Mouse (Mus musculus) neural tube, embryonic 14.5 days (tissue): Measurements from ENCODE around the gene Hmgcs1. TPM values are rescaled to one million over a fixed set of nuclear protein-coding genes. Genes with fewer than 3 reads are reported as not detected.
"Not testable (repeated sequence)": the region's sequence is repeated elsewhere in the genome, so short reads cannot be mapped to it uniquely, and the experiment has no call there.

ENCODE experiments used
- ATAC-seq: fragments of 200-750 bp; cut with Nextera tagmentation; 2 replicates; pipeline ENCODE4 v1.8.0; 2017; ENCODE audit warnings: low read depth, mild to moderate bottlenecking, moderate TSS enrichment, moderate library complexity
- H3K27ac ChIP-seq: fragments of 300-500 bp; sonication (generic); 2 replicates; pipeline ENCODE4 v1.5.1; 2014; ENCODE audit warnings: low read depth, mild to moderate bottlenecking, control low read depth, low read length, moderate library complexity, mixed read lengths
- H3K27me3 ChIP-seq: fragments of 300-500 bp; sonication (generic); 2 replicates; pipeline ENCODE4 v1.6.1; 2014; ENCODE audit warnings: low read length; ENCODE audit not compliant: control insufficient read depth, insufficient read depth
- H3K36me3 ChIP-seq: fragments of 300-500 bp; sonication (generic); 2 replicates; pipeline ENCODE4 v1.6.1; 2014; ENCODE audit warnings: low read length, mixed read lengths; ENCODE audit not compliant: control insufficient read depth, insufficient read depth
- H3K4me1 ChIP-seq: fragments of 300-500 bp; sonication (generic); 2 replicates; pipeline ENCODE4 v1.6.1; 2014; ENCODE audit warnings: low read length; ENCODE audit not compliant: control insufficient read depth, insufficient read depth
- H3K4me2 ChIP-seq: fragments of 300-500 bp; sonication (generic); 2 replicates; pipeline ENCODE4 v1.6.1; 2014; ENCODE audit warnings: mild to moderate bottlenecking, low read depth, low read length, control low read depth
- H3K4me3 ChIP-seq: fragments of 300-500 bp; sonication (generic); 2 replicates; pipeline ENCODE4 v1.5.1; 2014; ENCODE audit warnings: low read depth, low read length, control low read depth, mixed read lengths
- H3K9ac ChIP-seq: fragments of 300-500 bp; sonication (generic); replicated peaks from 2 replicates; pipeline ENCODE4 v1.6.1; 2014; ENCODE audit warnings: low read depth, mild to moderate bottlenecking, control low read depth, low read length, mixed read lengths
- H3K9me3 ChIP-seq: fragments of 300-500 bp; sonication (generic); 2 replicates; pipeline ENCODE4 v1.6.1; 2016; ENCODE audit warnings: low read length; ENCODE audit not compliant: control insufficient read depth
- WGBS: fragments of 180-500 bp; shearing (Covaris S2); extraction: QIAGEN DNeasy Blood & Tissue Kit; methylation state at CpG from one replicate; pipeline ENCODE4 v1.1.7; 2014; 5-methylcytosine and 5-hydroxymethylcytosine counted together
- polyA plus RNA-seq: library from polyadenylated mRNA; unstranded; fragments of >200 nt; fragmentation: Nextera tagmentation; extraction: Ambion mirVana; gene quantifications from 2 replicates; pipeline ENCODE4 v1.2.1, GENCODE M21; 2014

The Hmgcs1 gene
- polyA plus RNA-seq, 1 experiment from 2014 or later, result 506 TPM

DNA sequence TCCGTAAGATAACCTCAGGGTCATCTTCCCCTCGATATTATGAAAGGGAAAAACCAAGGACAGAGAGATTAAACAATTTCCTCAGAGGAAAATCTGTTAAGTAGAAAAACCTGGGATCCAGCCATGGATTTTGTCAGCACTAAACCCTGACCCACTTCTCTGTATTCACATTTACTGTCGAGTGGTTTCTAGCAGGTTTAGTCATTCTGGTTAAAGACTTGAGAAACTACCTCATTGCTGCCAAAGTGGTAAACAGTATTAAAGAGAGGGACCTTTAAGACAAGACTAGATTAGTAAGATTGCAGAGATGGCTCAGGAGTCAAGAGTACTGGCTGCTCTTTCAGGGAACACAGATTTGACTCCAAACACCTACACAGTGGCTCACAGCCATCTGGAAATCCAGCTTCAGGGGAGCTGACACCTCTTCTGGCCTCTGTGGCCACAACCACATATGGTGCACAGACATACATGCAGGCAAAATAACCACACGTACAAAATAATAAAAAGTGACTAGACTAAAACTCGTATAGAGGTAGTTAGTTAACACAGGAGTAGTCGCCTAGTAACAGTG is 33.2 kb upstream of the Hmgcs1 start:
- Histone ChIP-seq H3K9ac (no peak overlapping the region), H3K4me1 (no peaks in the 10 kb centered on the region), H3K4me2 (no peak overlapping the region), H3K27me3 (no peaks in the 10 kb centered on the region), H3K27ac (no peak overlapping the region), H3K4me3 (no peak overlapping the region), H3K9me3 (no peaks in the 10 kb centered on the region), H3K36me3 (no peaks in the 10 kb centered on the region)
- ATAC-seq, result no peak
- 86% methylated on average over 6 of the region's 6 CpGs for WGBS

DNA sequence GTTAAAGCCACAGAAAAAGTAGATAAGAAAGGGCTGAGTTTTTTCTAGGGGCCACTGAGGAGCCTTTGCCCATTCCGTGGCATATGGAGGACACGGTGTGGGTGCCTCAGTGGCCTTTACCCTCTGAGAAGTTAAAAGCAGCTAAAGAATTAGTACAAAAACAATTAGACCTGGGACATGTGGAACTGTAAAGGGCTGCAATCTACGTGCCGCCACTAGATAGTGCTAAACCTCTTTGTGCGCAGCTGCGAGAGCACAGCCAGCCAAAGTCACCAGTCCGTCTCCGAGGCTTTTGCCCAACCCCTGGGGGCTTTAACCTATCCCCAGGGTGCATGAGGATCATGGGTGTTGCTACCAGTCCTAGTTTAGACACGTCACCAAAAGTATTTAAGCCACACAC is 28.8 kb upstream of the Hmgcs1 start:
- not testable (repeated sequence) for H3K9ac ChIP-seq, ATAC-seq

DNA sequence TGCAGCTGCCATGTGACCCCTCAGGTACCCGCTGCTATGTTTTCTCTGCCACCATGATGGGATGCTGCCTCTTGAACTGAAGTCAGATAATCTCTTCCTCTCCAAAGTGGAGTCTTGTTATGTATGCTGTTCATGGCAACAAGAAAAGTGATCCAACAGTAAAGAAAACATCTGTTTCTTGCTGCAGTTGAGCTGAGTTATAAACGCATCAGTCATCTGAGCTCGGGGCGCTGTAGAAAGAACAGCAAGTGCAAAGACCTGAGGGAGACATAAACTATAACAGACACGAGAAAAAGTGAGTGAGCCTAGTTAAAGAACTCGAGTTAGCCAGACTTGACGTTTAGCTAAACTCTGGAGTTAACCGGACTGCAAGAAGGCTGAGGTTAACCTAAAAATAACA is 11.4 kb upstream of the Hmgcs1 start:
- no peak overlapping the region for H3K4me3 ChIP-seq
- no peak overlapping the region for H3K9ac ChIP-seq
- no peaks in the 10 kb centered on the region for H3K9me3 ChIP-seq
- H3K27ac ChIP-seq, result no peak overlapping the region
- no peaks in the 10 kb centered on the region for H3K36me3 ChIP-seq
- no peak overlapping the region for H3K4me2 ChIP-seq
- no peaks in the 10 kb centered on the region for H3K27me3 ChIP-seq
- WGBS, result 68% methylated on average over 8 of the region's 8 CpGs
- no peaks in the 10 kb centered on the region for H3K4me1 ChIP-seq
- ATAC-seq, result no peak

More for the DNA sequence above, 28.8 kb upstream of the Hmgcs1 start:
- H3K27me3 ChIP-seq, H3K4me3 ChIP-seq, H3K4me1 ChIP-seq, H3K36me3 ChIP-seq, H3K4me2 ChIP-seq, H3K27ac ChIP-seq, H3K9me3 ChIP-seq: not testable (repeated sequence)
- WGBS, result 68% methylated on average over 4 of the region's 9 CpGs

DNA sequence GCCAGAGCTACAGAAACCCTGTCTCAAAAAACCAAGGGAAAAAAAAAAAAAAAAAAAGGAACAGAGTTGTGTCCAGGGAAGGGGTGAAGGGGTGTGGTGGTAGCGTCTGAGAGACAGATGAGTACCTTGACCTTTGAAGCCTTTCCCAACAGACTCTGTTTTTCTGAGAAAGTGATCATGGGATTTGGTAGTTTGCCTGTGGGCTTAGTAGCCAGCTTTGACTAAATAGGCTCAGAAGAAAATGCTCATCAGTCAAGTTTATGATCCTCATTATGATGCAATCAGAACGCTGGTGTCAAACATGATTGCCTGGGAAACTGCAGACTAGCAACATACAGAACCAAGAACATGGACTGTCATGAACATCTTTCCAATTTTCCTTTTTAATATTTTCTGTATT is 10.5 kb upstream of the Hmgcs1 start:
- no peaks in the 10 kb centered on the region for H3K9me3 ChIP-seq
- ATAC-seq, result no peak
- H3K36me3 ChIP-seq, result no peaks in the 10 kb centered on the region
- H3K4me2 ChIP-seq, result no peak overlapping the region
- no peaks in the 10 kb centered on the region for H3K4me1 ChIP-seq
- no peaks in the 10 kb centered on the region for H3K27me3 ChIP-seq
- H3K27ac ChIP-seq, result no peak overlapping the region
- H3K9ac ChIP-seq, result no peak overlapping the region
- WGBS, result 35% methylated on average over 2 of the region's 2 CpGs
- no peak overlapping the region for H3K4me3 ChIP-seq

GRCm38 (mm10) chr13:119681161-119681560 is 9.0 kb upstream of the Hmgcs1 start:
- H3K9me3 ChIP-seq, result no peaks in the 10 kb centered on the region
- H3K4me1 ChIP-seq, result no peaks in the 10 kb centered on the region
- H3K27ac ChIP-seq, result no peak overlapping the region
- no peaks in the 10 kb centered on the region for H3K36me3 ChIP-seq
- whole genome bisulfite sequencing, result 79% methylated on average over 3 of the region's 3 CpGs
- H3K4me2 ChIP-seq, result no peak overlapping the region
- H3K27me3 ChIP-seq, result no peaks in the 10 kb centered on the region
- no peak overlapping the region for H3K4me3 ChIP-seq
- no peak for ATAC-seq
- no peak overlapping the region for H3K9ac ChIP-seq

GRCm38 (mm10) chr13:119684416-119685177 is 5.6 kb upstream of the Hmgcs1 start:
- WGBS, result 67% methylated on average over 11 of the region's 11 CpGs
- Histone ChIP-seq H3K27ac (no peak overlapping the region), H3K4me3 (no peak overlapping the region), H3K4me2 (no peak overlapping the region), H3K4me1 (no peaks in the 10 kb centered on the region), H3K9ac (no peak overlapping the region), H3K27me3 (no peaks in the 10 kb centered on the region), H3K36me3 (no peaks in the 10 kb centered on the region), H3K9me3 (no peaks in the 10 kb centered on the region)
- no peak for ATAC-seq

GRCm38 (mm10) chr13:119689709-119690038 is 505 bp upstream of the Hmgcs1 start:
- Histone ChIP-seq H3K4me1 (peaks cover 3% of the 10 kb centered on the region; the same call in 1 of the 2 replicates), H3K27me3 (no peaks in the 10 kb centered on the region), H3K4me2 (peak overlapping the region; percentile 46), H3K9ac (no peak overlapping the region), H3K36me3 (no peaks in the 10 kb centered on the region), H3K9me3 (no peaks in the 10 kb centered on the region), H3K27ac (peak overlapping the region; percentile 60; the same call in 1 of the 2 replicates), H3K4me3 (peak overlapping the region; percentile 39)
- no peak for ATAC-seq
- WGBS, result 6% methylated on average over 5 of the region's 5 CpGs

- 2% methylated on average over 7 of the region's 7 CpGs for WGBS
Measured at GRCm38 (mm10) chr13:119690876-119691620, 869 bp downstream of the Hmgcs1 start.

DNA sequence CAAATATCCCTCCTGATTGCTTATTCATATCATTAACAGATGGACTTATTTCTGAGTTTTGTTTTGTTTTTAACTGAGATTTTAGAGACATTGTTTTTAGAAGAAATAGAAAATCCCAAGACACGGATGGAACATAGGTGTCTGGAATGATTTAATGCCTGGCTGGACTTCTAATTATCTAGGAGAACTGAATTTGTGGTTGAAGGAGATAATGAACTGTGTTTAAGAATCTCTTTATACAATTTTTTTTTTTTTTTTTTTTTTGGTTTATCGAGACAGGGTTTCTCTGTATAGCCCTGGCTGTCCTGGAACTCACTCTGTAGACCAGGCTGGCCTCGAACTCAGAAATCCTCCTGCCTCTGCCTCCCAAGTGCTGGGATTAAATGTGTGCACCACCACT is 1.8 kb downstream of the Hmgcs1 start:
- not testable (repeated sequence) for ATAC-seq, H3K9me3 ChIP-seq, H3K27me3 ChIP-seq, H3K36me3 ChIP-seq, H3K27ac ChIP-seq
- peak overlapping the region; percentile 89; the same call in 1 of the 2 replicates for H3K9ac ChIP-seq
- H3K4me3 ChIP-seq, result peak overlapping the region; percentile 82
- 61% methylated on average over 3 of the region's 3 CpGs for WGBS
- H3K4me2 ChIP-seq, result peak overlapping the region; percentile 86
- peaks cover 13% of the 10 kb centered on the region; the same call in 1 of the 2 replicates for H3K4me1 ChIP-seq

More at GRCm38 (mm10) chr13:119690876-119691620, 869 bp downstream of the Hmgcs1 start:
- H3K9ac ChIP-seq, result peak overlapping the region; percentile 89
- no peaks in the 10 kb centered on the region for H3K9me3 ChIP-seq
- peak overlapping the region; percentile 86 for H3K4me2 ChIP-seq
- peaks cover 8% of the 10 kb centered on the region; the same call in 1 of the 2 replicates for H3K4me1 ChIP-seq
- H3K27me3 ChIP-seq, result no peaks in the 10 kb centered on the region
- H3K27ac ChIP-seq, result peak overlapping the region; percentile 96
- H3K36me3 ChIP-seq, result no peaks in the 10 kb centered on the region
- ATAC-seq, result no peak
- H3K4me3 ChIP-seq, result peak overlapping the region; percentile 82
